Mouse (Mus musculus): ENCODE measurements around the gene Hist1h2ab.

GRCm38 (mm10) chr13:23755000-23755399 lies 4.1 kb downstream of the Hist1h2ab start:
- TF ChIP-seq POLR2A (IDR thresholded peaks at IDR 0.05; ENCODE audit: insufficient read depth, low read depth, low read length) (no peak), CTCF (IDR thresholded peaks at IDR 0.05) (no peak), EP300 (IDR thresholded peaks at IDR 0.05; ENCODE audit: insufficient read depth, low read depth, low read length) (no peak)

Measured in heart, adult 2 months (tissue).